Mouse (Mus musculus) cerebellum, adult 2 months (tissue): ENCODE data around the gene Armc5.

ENCODE experiments used
- CTCF ChIP-seq: fragments of 200-500 bp; IDR thresholded peaks from 2 replicates; pipeline ENCODE4 v1.5.1; 2011; ENCODE audit warnings: low read depth, mild to moderate bottlenecking, control low read depth, low read length, moderate library complexity, borderline replicate concordance; ENCODE audit not compliant: insufficient read depth
- POLR2A ChIP-seq: fragments of 200-500 bp; IDR thresholded peaks from 2 replicates; pipeline ENCODE4 v1.6.1; 2011; ENCODE audit warnings: low read length, control low read depth, borderline replicate concordance; ENCODE audit not compliant: insufficient read depth

- TF ChIP-seq CTCF (no peak), POLR2A (no peak)
Measured at GRCm38 (mm10) chr7:128266056-128266455, 28.9 kb downstream of the Armc5 start.
